Mouse (Mus musculus) E14TG2a.4 (cell line): ENCODE measurements around the gene Gm37240.

Experiments used
- CTCF ChIP-seq: conservative IDR thresholded peaks from 2 replicates; pipeline ENCODE4 v1.5.1; 2014; ENCODE audit warnings: low read length
- NANOG ChIP-seq: IDR thresholded peaks from 2 replicates; pipeline ENCODE4 v1.6.1; 2014; ENCODE audit warnings: borderline replicate concordance, low read length, mixed read lengths

GRCm38 (mm10) chr3:85930671-85931255 is 43.4 kb upstream of the Gm37240 start:
- TF ChIP-seq CTCF: no peak
- TF ChIP-seq NANOG: no peak
